Comparison of ENCODE assay signal across 8 mouse cellular contexts in genomic region chr11:21370399-21371121, GRCm38 (mm10). TPM values are rescaled to one million over a fixed set of nuclear protein-coding genes. Genes with fewer than 3 reads are reported as not detected.
A peak's percentile ranks its signal among the peaks of the same experiment; 100 is the strongest.
DNase-seq lines count a peak whose midpoint lies in the region; ATAC-seq lines count a peak whose summit lies in the region.

No protein-coding gene starts in this region.

- peak overlapping the region; percentile 98 for H3K27ac ChIP-seq in heart, embryonic 13.5 days (replicated peaks)
- H3K27ac ChIP-seq in kidney, embryonic 16.5 days (ENCODE audit: low read length), result peak overlapping the region; percentile 97
- peak overlapping the region; percentile 75 for H3K27ac ChIP-seq in liver, embryonic 13.5 days

- peaks cover 31% of the 10 kb centered on the region for H3K4me1 ChIP-seq in heart, embryonic 13.5 days
- H3K4me1 ChIP-seq in kidney, embryonic 16.5 days (ENCODE audit: insufficient read depth, low read length), result peaks cover 20% of the 10 kb centered on the region
- peaks cover 28% of the 10 kb centered on the region for H3K4me1 ChIP-seq in liver, embryonic 13.5 days (replicated peaks)

- H3K27me3 ChIP-seq in heart, embryonic 13.5 days (replicated peaks), result no peaks in the 10 kb centered on the region
- H3K27me3 ChIP-seq in kidney, embryonic 16.5 days (ENCODE audit: insufficient read depth, low read length), result no peaks in the 10 kb centered on the region
- H3K27me3 ChIP-seq in liver, embryonic 13.5 days, result peaks cover 10% of the 10 kb centered on the region; the same call in 1 of the 2 replicates

- peak overlapping the region; percentile 79 for H3K4me2 ChIP-seq in heart, embryonic 13.5 days
- H3K4me2 ChIP-seq in kidney, embryonic 16.5 days (replicated peaks; ENCODE audit: low read depth, low read length), result peak overlapping the region; percentile 75
- H3K4me2 ChIP-seq in liver, embryonic 13.5 days, result peak overlapping the region; percentile 93

- ATAC-seq in erythroid progenitor cell, adult 5-6 weeks (replicated peaks; ENCODE audit: low FRiP score, poor library complexity, severe bottlenecking), result peak; percentile 63; the same call in 1 of the 2 replicates
- ATAC-seq in heart, embryonic 13.5 days (ENCODE audit: extremely low read depth, insufficient number of reproducible peaks, low FRiP score, low TSS enrichment), result peak; percentile 91
- ATAC-seq in kidney, embryonic 16.5 days (ENCODE audit: low FRiP score, low TSS enrichment), result peak; percentile 96
- ATAC-seq in liver, embryonic 13.5 days (ENCODE audit: low read depth), result peak; percentile 81

- H3K4me3 ChIP-seq in heart, embryonic 13.5 days, result peak overlapping the region; percentile 73
- H3K4me3 ChIP-seq in kidney, embryonic 16.5 days (ENCODE audit: low read length), result peak overlapping the region; percentile 78
- peak overlapping the region; percentile 81 for H3K4me3 ChIP-seq in liver, embryonic 13.5 days (replicated peaks)

- under 1% methylated on average over 56 of the region's 69 CpGs for WGBS in heart, embryonic 13.5 days
- 0% methylated on average over 63 of the region's 69 CpGs for WGBS in kidney, embryonic 16.5 days
- under 1% methylated on average over 63 of the region's 69 CpGs for WGBS in liver, embryonic 13.5 days (ENCODE audit: insufficient replicate concordance)

- DNase-seq in CD4-positive, CD25-positive, alpha-beta regulatory T cell, adult 2 months (ENCODE audit: low read depth, low spot score), result peak; percentile 69
- peak; percentile 55 to 75 for DNase-seq in adrenal gland, postnatal 4 days (ENCODE audit: low spot score in 2 of 2)
- peak; percentile 62 for DNase-seq in liver, embryonic 13.5 days
- DNase-seq in naive thymus-derived CD4-positive, alpha-beta T cell, adult 2 months (ENCODE audit: low read depth), result peak; percentile 67
- DNase-seq in telencephalon, adult 2 months (ENCODE audit: low read depth, low spot score), result peak; percentile 35

- no peaks in the 10 kb centered on the region for H3K9me3 ChIP-seq in heart, embryonic 13.5 days
- no peaks in the 10 kb centered on the region for H3K9me3 ChIP-seq in kidney, embryonic 16.5 days (ENCODE audit: low read length)
- H3K9me3 ChIP-seq in liver, embryonic 13.5 days (replicated peaks), result no peaks in the 10 kb centered on the region

- H3K36me3 ChIP-seq in heart, embryonic 13.5 days, result 0 out of 2 replicates have a peak, but pooled peaks cover 3% of the 10 kb centered on the region
- H3K36me3 ChIP-seq in kidney, embryonic 16.5 days (ENCODE audit: insufficient read depth, low read length), result no peaks in the 10 kb centered on the region
- H3K36me3 ChIP-seq in liver, embryonic 13.5 days, result no peaks in the 10 kb centered on the region

- H3K9ac ChIP-seq in heart, embryonic 13.5 days, result peak overlapping the region; percentile 82
- H3K9ac ChIP-seq in kidney, embryonic 16.5 days (replicated peaks; ENCODE audit: low read length), result peak overlapping the region; percentile 88
- H3K9ac ChIP-seq in liver, embryonic 13.5 days, result peak overlapping the region; percentile 84

RNA-seq across cellular contexts. Expression of gene Ugp2, which starts 0.4 kb away (rescaled TPM):
- 10 to 100 TPM; 78.2 to 83.7 TPM for total RNA-seq in adrenal gland, postnatal 4 days (2021)
- 17.7 and 28.1 TPM in 2 replicates for total RNA-seq in erythroid progenitor cell, adult 5-6 weeks (2015; ENCODE audit: low replicate concordance)
- 13.5 and 16.1 TPM in 2 replicates for total RNA-seq in erythroid progenitor cell, adult 5-6 weeks (2017; ENCODE audit: low replicate concordance)
- 168 and 181 TPM in 2 replicates for polyA plus RNA-seq in heart, embryonic 13.5 days (2015; fragmentation: Nextera tagmentation; extraction: Ambion mirVana)
- 77.9 and 84.8 TPM in 2 replicates for polyA plus RNA-seq in kidney, embryonic 16.5 days (2015; fragmentation: Nextera tagmentation; extraction: Ambion mirVana)
- polyA plus RNA-seq in liver, embryonic 13.5 days (2015; fragmentation: Nextera tagmentation; extraction: Ambion mirVana), result 30.9 and 39.1 TPM in 2 replicates

Comparison
In these comparisons a context has a peak if more than half of its experiments do, and no peak if none do; other contexts are left out.
1. Peak in every context shown above with its lines: DNase-seq, ATAC-seq, H3K4me3 ChIP-seq and H3K27ac ChIP-seq.